Mouse (Mus musculus): ENCODE results near the gene Sept5.

Sept5 gene

GRCm38 (mm10) chr16:18632816-18633215 lies 3.1 kb upstream of the Sept5 start:
- in situ Hi-C loops (cut with MboI, MseI): no loop called here

GRCm38 (mm10) chr16:18632059-18632458 lies 2.3 kb upstream of the Sept5 start:
- in situ Hi-C loops (cut with MboI, MseI): no loop called here

- in situ Hi-C loops (cut with MboI, MseI): no loop called here
Measured at GRCm38 (mm10) chr16:18631141-18631540, 1.4 kb upstream of the Sept5 start.

GRCm38 (mm10) chr16:18630291-18630690 lies 537 bp upstream of the Sept5 start:
- in situ Hi-C loops (cut with MboI, MseI): no loop called here

GRCm38 (mm10) chr16:18628948-18629340 lies 810 bp downstream of the Sept5 start:
- in situ Hi-C loops (cut with MboI, MseI): no loop called here

GRCm38 (mm10) chr16:18628206-18628947 lies 1.4 kb downstream of the Sept5 start:
- in situ Hi-C loops (cut with MboI, MseI): no loop called here

- in situ Hi-C loops (cut with MboI, MseI): no loop called here
Measured at GRCm38 (mm10) chr16:18627163-18627562, 2.6 kb downstream of the Sept5 start.

- in situ Hi-C loops (cut with MboI, MseI): no loop called here
Measured at GRCm38 (mm10) chr16:18626376-18626878, 3.3 kb downstream of the Sept5 start, which contains the start of gene Gm49601. TSS of gene Gm49601 (minus strand) at chr16:18626427.

- in situ Hi-C loops (cut with MboI, MseI): no loop called here
Measured at GRCm38 (mm10) chr16:18625791-18626311, 3.9 kb downstream of the Sept5 start.

- in situ Hi-C loops (cut with MboI, MseI): no loop called here
Measured at GRCm38 (mm10) chr16:18625097-18625496, 4.7 kb downstream of the Sept5 start.

GRCm38 (mm10) chr16:18624641-18625040 lies 5.1 kb downstream of the Sept5 start:
- in situ Hi-C loops (cut with MboI, MseI): loop anchor here (5.0 kb wide), 1 partner anchor 182 kb away; no protein-coding TSS in a partner anchor

GRCm38 (mm10) chr16:18623751-18624540 lies 5.8 kb downstream of the Sept5 start:
- in situ Hi-C loops (cut with MboI, MseI): loop anchor here (5.0 kb wide), 1 partner anchor 182 kb away; no protein-coding TSS in a partner anchor

- in situ Hi-C loops (cut with MboI, MseI): loop anchor here (5.0 kb wide), 1 partner anchor 181 kb away; no protein-coding TSS in a partner anchor
Measured at GRCm38 (mm10) chr16:18622916-18623750, 6.6 kb downstream of the Sept5 start.

GRCm38 (mm10) chr16:18622019-18622418 lies 7.7 kb downstream of the Sept5 start, which contains the start of gene Gp1bb:
TSS of gene Gp1bb (minus strand) at chr16:18622403.
- in situ Hi-C loops (cut with MboI, MseI): loop anchor here (5.0 kb wide), 1 partner anchor 180 kb away; no protein-coding TSS in a partner anchor

GRCm38 (mm10) chr16:18621362-18622001 lies 8.3 kb downstream of the Sept5 start:
- in situ Hi-C loops (cut with MboI, MseI): loop anchor here (5.0 kb wide), 1 partner anchor 179 kb away; no protein-coding TSS in a partner anchor

- in situ Hi-C loops (cut with MboI, MseI): loop anchor here (5.0 kb wide), 1 partner anchor 178 kb away; no protein-coding TSS in a partner anchor
Measured at GRCm38 (mm10) chr16:18620601-18621361, 9.0 kb downstream of the Sept5 start.

GRCm38 (mm10) chr16:18620201-18620600 lies 9.6 kb downstream of the Sept5 start:
- in situ Hi-C loops (cut with MboI, MseI): loop anchor here (5.0 kb wide), 1 partner anchor 178 kb away; no protein-coding TSS in a partner anchor

- in situ Hi-C loops (cut with MboI, MseI): no loop called here
Measured at GRCm38 (mm10) chr16:18619110-18619509, 10.6 kb downstream of the Sept5 start.

GRCm38 (mm10) chr16:18618297-18618696 lies 11.5 kb downstream of the Sept5 start:
- in situ Hi-C loops (cut with MboI, MseI): no loop called here
